Mouse (Mus musculus) ES-E14 (cell line): ENCODE results near the gene Pitpnc1.

Experiments used
- CHD2 ChIP-seq: IDR thresholded peaks from 2 replicates; pipeline ENCODE4 v1.6.1; 2014; ENCODE audit warnings: mild to moderate bottlenecking, low read depth, low read length, inconsistent platforms
- HCFC1 ChIP-seq: IDR thresholded peaks from 2 replicates; pipeline ENCODE4 v1.6.1; 2012; ENCODE audit warnings: low read length, inconsistent platforms, borderline replicate concordance; ENCODE audit not compliant: insufficient read depth
- MAFK ChIP-seq: IDR thresholded peaks from 2 replicates; pipeline ENCODE4 v1.6.1; 2014; ENCODE audit warnings: mild to moderate bottlenecking, low read depth, low read length, inconsistent platforms; ENCODE audit not compliant: insufficient read depth
- ZC3H11A ChIP-seq: IDR thresholded peaks from 2 replicates; pipeline ENCODE4 v1.6.1; 2012; ENCODE audit warnings: low read depth, mild to moderate bottlenecking, inconsistent platforms, low read length, borderline replicate concordance
- ZNF384 ChIP-seq: IDR thresholded peaks from 2 replicates; pipeline ENCODE4 v1.6.1; 2012; ENCODE audit warnings: low read depth, low read length, inconsistent platforms

DNA sequence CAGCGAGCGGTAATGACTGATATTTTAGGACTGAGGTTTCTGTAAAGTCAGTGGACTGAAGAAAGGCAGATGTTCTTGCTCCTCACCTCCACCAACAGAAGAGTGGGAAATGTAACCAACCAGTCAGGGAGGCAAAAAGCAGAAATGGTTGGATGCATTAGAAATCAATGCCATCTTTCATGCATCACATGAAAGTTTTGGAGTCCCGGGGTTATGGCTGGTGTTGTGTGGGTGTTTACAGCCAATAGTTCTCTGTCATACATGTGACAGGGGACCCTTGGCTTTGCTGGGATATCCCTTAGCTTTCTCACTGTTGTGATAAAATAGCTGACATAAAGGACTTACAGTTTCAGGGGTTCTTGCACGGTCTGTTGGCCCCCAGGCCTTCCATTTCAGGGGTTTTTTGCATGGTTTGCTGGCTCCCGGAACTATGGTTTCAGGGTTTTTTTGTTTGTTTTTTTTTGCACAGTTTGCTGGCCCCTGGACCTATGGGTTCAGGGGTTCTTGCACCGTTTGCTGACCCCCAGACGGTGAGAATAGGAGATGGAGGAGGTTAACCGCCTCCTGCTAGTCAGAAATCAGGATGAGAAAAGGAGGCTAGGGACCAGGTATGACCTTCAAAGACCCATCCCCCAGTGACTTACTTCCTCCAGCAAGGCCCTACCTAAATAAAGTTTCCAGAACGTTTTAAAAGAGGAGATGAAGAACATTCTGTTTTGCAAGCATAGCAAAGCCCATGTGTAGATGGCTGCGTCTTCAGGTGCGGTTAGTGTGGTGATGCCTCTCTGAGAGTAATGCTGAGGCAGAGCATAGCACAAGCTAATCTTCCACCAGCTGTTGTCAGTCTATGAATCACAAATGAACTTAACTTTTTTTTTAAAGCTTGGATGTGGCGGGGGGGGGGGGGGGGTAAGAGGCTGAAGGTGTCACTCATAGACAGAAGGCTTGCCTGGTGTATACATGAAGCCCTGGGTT lies 27.1 kb downstream of the Pitpnc1 start:
- no peak for TF ChIP-seq ZNF384
- no peak for TF ChIP-seq ZC3H11A
- TF ChIP-seq CHD2: no peak
- TF ChIP-seq HCFC1: no peak
- no peak for TF ChIP-seq MAFK
